Mouse (Mus musculus) myocyte (in vitro differentiated cells): Measurements from ENCODE around the gene Adamts17.

ENCODE experiments used
- E2F4 ChIP-seq: IDR thresholded peaks from one replicate; pipeline ENCODE4 v1.6.1; 2011; ENCODE audit warnings: mild to moderate bottlenecking, control low read depth, moderate library complexity; ENCODE audit not compliant: insufficient read depth
- MAX ChIP-seq: IDR thresholded peaks from one replicate; pipeline ENCODE4 v1.6.1; 2011; ENCODE audit warnings: low read depth, mild to moderate bottlenecking, control low read depth
- MYOD1 ChIP-seq, 3 experiments: IDR thresholded peaks; one replicate each; pipeline ENCODE4 v1.6.1; 2011; ENCODE audit warnings: control low read depth in 2 of 3, low read depth in 2 of 3, mild to moderate bottlenecking in 2 of 3, moderate library complexity in 1 of 3; ENCODE audit not compliant: insufficient read length in 2 of 3, control insufficient read depth in 1 of 3
- MYOG ChIP-seq, 3 experiments: IDR thresholded peaks; one replicate each; pipeline ENCODE4 v1.6.1; 2011; ENCODE audit warnings: control low read depth in 2 of 3, low read depth in 2 of 3, mild to moderate bottlenecking in 2 of 3; ENCODE audit not compliant: insufficient read length in 2 of 3, control insufficient read depth in 1 of 3, insufficient read depth in 1 of 3
- POLR2A ChIP-seq: IDR thresholded peaks from one replicate; pipeline ENCODE4 v1.6.1; 2011; ENCODE audit warnings: low read depth, mild to moderate bottlenecking, control low read depth, moderate library complexity; ENCODE audit not compliant: insufficient read length
- SRF ChIP-seq: IDR thresholded peaks from one replicate; pipeline ENCODE4 v1.6.1; 2011; ENCODE audit warnings: low read depth; ENCODE audit not compliant: control insufficient read depth, insufficient read length
- TCF12 ChIP-seq: IDR thresholded peaks from one replicate; pipeline ENCODE4 v1.6.1; 2011; ENCODE audit warnings: mild to moderate bottlenecking, control low read depth; ENCODE audit not compliant: poor library complexity, insufficient read depth, severe bottlenecking
- USF1 ChIP-seq: IDR thresholded peaks from one replicate; pipeline ENCODE4 v1.6.1; 2011; ENCODE audit warnings: low read depth, mild to moderate bottlenecking, control low read depth, moderate library complexity

DNA sequence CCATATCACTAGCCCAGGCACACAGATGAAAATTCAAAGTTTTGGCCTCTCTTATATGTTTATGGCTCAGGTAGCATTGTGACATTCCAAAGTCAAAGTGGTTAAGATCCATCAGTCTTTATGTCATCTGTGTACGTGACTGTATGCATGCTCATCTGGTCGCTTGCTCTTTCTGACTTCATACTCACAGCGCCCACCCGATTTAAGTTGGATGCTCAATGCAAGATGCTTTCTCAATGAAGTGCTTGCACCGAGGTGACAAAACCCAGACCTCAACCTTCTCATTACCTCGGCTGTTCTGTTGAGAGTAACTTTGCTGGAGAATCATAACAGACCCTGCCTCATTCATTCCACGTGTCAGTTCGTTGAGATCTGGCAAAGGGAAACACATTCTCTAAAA lies 114.5 kb downstream of the Adamts17 start:
- no peak for TF ChIP-seq SRF
- TF ChIP-seq POLR2A: no peak
- TF ChIP-seq MYOG (IDR thresholded peaks at IDR 0.05; ENCODE audit: control insufficient read depth in 1 of 3, insufficient read depth in 1 of 3, insufficient read length in 2 of 3, low read depth in 2 of 3): no peak
- TF ChIP-seq TCF12: no peak
- TF ChIP-seq MYOD1 (IDR thresholded peaks at IDR 0.05; ENCODE audit: control insufficient read depth in 1 of 3, insufficient read length in 2 of 3, low read depth in 2 of 3): no peak
- no peak for TF ChIP-seq MAX
- TF ChIP-seq USF1: no peak
- no peak for TF ChIP-seq E2F4
